Mouse (Mus musculus) frontal cortex, adult (tissue): ENCODE results near the gene Mgea5.
A peak's percentile ranks its signal among the peaks of the same experiment; 100 is the strongest.

ENCODE experiments used
- ATAC-seq: cut with Nextera tagmentation; 2 replicates; pipeline ENCODE4 v1.9.2; 2017; ENCODE audit warnings: mild to moderate bottlenecking, moderate library complexity, mixed read lengths; ENCODE audit not compliant: low TSS enrichment

The Mgea5 gene

GRCm38 (mm10) chr19:45748691-45749242 is 34.9 kb downstream of the Mgea5 start:
- peak; percentile 31 for ATAC-seq

- ATAC-seq: no peak
These were observed 35.4 kb downstream of the Mgea5 start for GRCm38 (mm10) chr19:45748206-45748605.

GRCm38 (mm10) chr19:45747028-45747867 is 36.4 kb downstream of the Mgea5 start:
- ATAC-seq: peak; percentile 39; the same call in 1 of the 2 replicates

- ATAC-seq: no peak
These were observed 37.2 kb downstream of the Mgea5 start for GRCm38 (mm10) chr19:45746153-45747020.

GRCm38 (mm10) chr19:45745344-45746152 is 38.1 kb downstream of the Mgea5 start:
- no peak for ATAC-seq

- ATAC-seq: no peak
These were observed 40.0 kb downstream of the Mgea5 start for GRCm38 (mm10) chr19:45743619-45744018.

GRCm38 (mm10) chr19:45742984-45743575 is 40.6 kb downstream of the Mgea5 start:
- ATAC-seq: no peak

GRCm38 (mm10) chr19:45742218-45742983 is 41.2 kb downstream of the Mgea5 start, which contains the start of gene Fgf8:
Gene Fgf8 (minus strand): TSS chr19:45742915.
- no peak for ATAC-seq

GRCm38 (mm10) chr19:45741431-45742217 is 42.0 kb downstream of the Mgea5 start:
- ATAC-seq: no peak

GRCm38 (mm10) chr19:45740817-45741216 is 42.8 kb downstream of the Mgea5 start:
- ATAC-seq: no peak

- no peak for ATAC-seq
These were observed 43.4 kb downstream of the Mgea5 start for GRCm38 (mm10) chr19:45740233-45740632.

GRCm38 (mm10) chr19:45738521-45738920 is 45.1 kb downstream of the Mgea5 start:
- no peak for ATAC-seq

GRCm38 (mm10) chr19:45737846-45738484 is 45.7 kb downstream of the Mgea5 start:
- ATAC-seq: no peak

GRCm38 (mm10) chr19:45737208-45737845 is 46.3 kb downstream of the Mgea5 start:
- no peak for ATAC-seq

GRCm38 (mm10) chr19:45736855-45737207 is 46.8 kb downstream of the Mgea5 start:
- ATAC-seq: peak; percentile 64

- no peak for ATAC-seq
These were observed 47.4 kb downstream of the Mgea5 start for GRCm38 (mm10) chr19:45736241-45736640.

- ATAC-seq: no peak
These were observed 48.9 kb downstream of the Mgea5 start for GRCm38 (mm10) chr19:45734762-45735161.

GRCm38 (mm10) chr19:45734191-45734590 is 49.4 kb downstream of the Mgea5 start:
- no peak for ATAC-seq

- ATAC-seq: no peak
These were observed 50.1 kb downstream of the Mgea5 start for GRCm38 (mm10) chr19:45733564-45733963.
